Mouse (Mus musculus) adrenal gland, postnatal 4 days (tissue): Measurements from ENCODE around the gene Aak1. TPM values are rescaled to one million over a fixed set of nuclear protein-coding genes. Genes with fewer than 3 reads are reported as not detected.
"Not testable (repeated sequence)": the region's sequence is repeated elsewhere in the genome, so short reads cannot be mapped to it uniquely, and the experiment has no call there.

Source experiments
- DNase-seq, 2 experiments: peaks; one replicate each; pipeline ENCODE4 v3.0.0; 2021 to 2022; ENCODE audit warnings: low spot score in 2 of 2, mixed read lengths in 2 of 2
- total RNA-seq, 2 experiments: library from RNA; stranded (reverse); gene quantifications; 2 replicates each; pipeline ENCODE4 v1.2.3; 2021

The Aak1 gene
- total RNA-seq, 2 experiments from 2014 or later: 85.6 to 87.7 TPM

- no peak for DNase-seq
Measured at GRCm38 (mm10) chr6:86839089-86839488, 10.2 kb upstream of the Aak1 start.

- no peak for DNase-seq
Measured at GRCm38 (mm10) chr6:86841949-86842348, 7.4 kb upstream of the Aak1 start.

GRCm38 (mm10) chr6:86843636-86844035 lies 5.7 kb upstream of the Aak1 start:
- no peak for DNase-seq

GRCm38 (mm10) chr6:86846467-86846866 lies 2.9 kb upstream of the Aak1 start:
- no peak for DNase-seq

GRCm38 (mm10) chr6:86847816-86848215 lies 1.5 kb upstream of the Aak1 start:
- no peak for DNase-seq

- peak in 1 of 2 experiments; percentile 10 for DNase-seq
Measured at GRCm38 (mm10) chr6:86848580-86848914, 770 bp upstream of the Aak1 start.

GRCm38 (mm10) chr6:86849692-86850445 lies 552 bp downstream of the Aak1 start:
- peak in 1 of 2 experiments; percentile 40 for DNase-seq

- DNase-seq: no peak
Measured at GRCm38 (mm10) chr6:86850588-86850987, 1.3 kb downstream of the Aak1 start.

- no peak for DNase-seq
Measured at GRCm38 (mm10) chr6:86851561-86851960, 2.2 kb downstream of the Aak1 start.

- DNase-seq: no peak
Measured at GRCm38 (mm10) chr6:86853928-86854327, 4.6 kb downstream of the Aak1 start.

GRCm38 (mm10) chr6:86854941-86855340 lies 5.6 kb downstream of the Aak1 start:
- DNase-seq: no peak

GRCm38 (mm10) chr6:86858606-86859005 lies 9.3 kb downstream of the Aak1 start:
- no peak for DNase-seq

GRCm38 (mm10) chr6:86860732-86861463 lies 11.6 kb downstream of the Aak1 start:
- DNase-seq: no peak

- DNase-seq: no peak
Measured at GRCm38 (mm10) chr6:86864358-86864757, 15.0 kb downstream of the Aak1 start.

- DNase-seq: no peak
Measured at GRCm38 (mm10) chr6:86870335-86870734, 21.0 kb downstream of the Aak1 start.

GRCm38 (mm10) chr6:86871783-86872182 lies 22.5 kb downstream of the Aak1 start:
- DNase-seq: no peak

GRCm38 (mm10) chr6:86874711-86875375 lies 25.5 kb downstream of the Aak1 start:
- peak in 1 of 2 experiments; percentile 12 for DNase-seq

GRCm38 (mm10) chr6:86876451-86876850 lies 27.1 kb downstream of the Aak1 start:
- DNase-seq: no peak

GRCm38 (mm10) chr6:86878656-86879055 lies 29.3 kb downstream of the Aak1 start:
- not testable (repeated sequence) for DNase-seq

- no peak for DNase-seq
Measured at GRCm38 (mm10) chr6:86879314-86879713, 30.0 kb downstream of the Aak1 start.

GRCm38 (mm10) chr6:86884230-86884629 lies 34.9 kb downstream of the Aak1 start:
- no peak for DNase-seq

GRCm38 (mm10) chr6:86884746-86885145 lies 35.4 kb downstream of the Aak1 start:
- DNase-seq: no peak
